Mouse (Mus musculus) natural killer cell, adult 2 months (primary cell): ENCODE measurements at regions not wholly inside any gene's neighbourhood (a gene's known extent, or its start where the extent isn't known, plus 50 kb on each side); places are given as distances from the start of the nearest gene placed in this dataset.
A peak's percentile ranks its signal among the peaks of the same experiment; 100 is the strongest.

Experiments
- DNase-seq, 2 experiments: peaks; one replicate each; pipeline ENCODE4 v3.0.0; 2022; ENCODE audit warnings: low spot score in 2 of 2

DNA sequence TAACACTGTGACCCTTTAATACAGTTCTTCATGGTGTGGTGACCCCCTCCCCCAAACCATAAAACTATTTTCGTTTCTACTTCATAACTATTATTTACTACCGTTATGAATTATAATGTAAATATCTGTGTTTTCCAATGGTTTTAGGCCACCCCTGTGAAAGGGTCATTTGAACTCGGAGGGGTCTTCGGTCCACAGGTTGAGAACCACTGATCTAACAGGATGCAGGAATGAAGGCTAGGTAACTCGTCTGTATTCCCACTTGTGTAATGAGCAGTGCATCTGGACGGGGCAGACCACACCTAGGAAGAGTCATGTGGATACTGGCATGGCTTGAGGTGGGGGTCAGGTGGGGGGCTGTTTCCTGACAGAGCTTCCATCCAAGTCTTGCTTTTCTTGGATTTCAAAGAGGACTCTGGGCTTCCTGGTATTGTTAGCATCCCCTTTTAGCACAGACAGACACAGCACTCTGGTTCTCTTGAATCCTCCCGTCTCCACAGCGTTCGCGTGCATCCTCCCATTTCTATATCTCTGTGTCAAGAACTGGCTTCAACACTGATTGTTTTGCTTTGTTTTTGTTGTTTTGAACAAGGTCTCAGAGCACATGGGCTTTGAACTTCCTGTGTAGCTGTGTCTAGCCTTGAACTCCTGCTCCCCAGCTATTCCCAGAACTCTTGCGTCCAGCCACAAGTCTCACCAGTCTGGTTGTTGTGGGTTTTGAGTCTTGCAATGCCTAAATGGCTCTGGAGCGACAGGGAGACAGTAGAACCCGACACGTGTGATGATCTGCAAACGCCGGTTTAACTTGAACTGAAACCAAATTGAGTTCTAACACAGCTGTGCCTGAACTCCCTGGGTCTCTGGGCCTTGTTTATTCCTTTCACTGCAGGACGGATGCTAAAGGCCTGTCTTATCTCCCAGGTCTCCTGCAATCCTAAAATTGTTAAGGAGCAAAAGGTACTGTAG is 75.4 kb upstream of the Ralgps2 start:
- no peak for DNase-seq

- DNase-seq = no peak
Measured at GRCm38 (mm10) chr1:157013669-157014048, 74.2 kb upstream of the Ralgps2 start.

DNA sequence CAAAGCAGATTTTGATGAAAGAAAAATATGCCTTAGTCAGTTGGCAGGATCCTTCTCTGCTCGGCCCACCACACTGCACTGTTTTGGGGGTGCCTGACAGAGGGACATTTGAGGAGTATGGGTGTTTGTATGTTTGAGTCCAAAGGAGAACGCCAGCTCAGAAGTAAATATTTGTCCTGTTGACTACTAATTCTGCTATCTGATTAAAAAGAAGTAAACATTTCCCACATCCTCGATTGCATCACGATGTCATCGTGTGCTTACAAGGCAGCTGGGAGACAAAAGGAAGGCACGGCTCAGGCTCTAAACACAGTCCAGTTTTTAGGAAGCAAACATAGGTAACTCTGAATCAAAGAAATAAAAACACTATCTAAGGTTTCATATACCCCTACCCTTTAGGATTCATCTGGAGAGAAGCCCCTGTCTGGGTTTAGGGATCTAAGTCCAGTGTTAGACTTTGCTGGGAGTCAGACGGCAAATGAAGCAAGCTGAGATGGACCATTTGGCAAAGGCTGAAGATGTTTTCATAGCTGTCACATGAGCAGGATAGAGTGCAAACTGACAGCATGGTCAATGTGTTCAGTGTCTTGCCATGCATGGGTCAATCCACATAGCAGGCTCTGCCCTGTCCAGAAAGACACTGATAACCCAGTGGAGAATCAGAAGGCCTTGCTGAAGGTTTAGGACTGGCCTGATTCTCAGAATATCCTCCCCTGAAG is 73.7 kb upstream of the Ralgps2 start:
- DNase-seq = no peak

GRCm38 (mm10) chr1:157011226-157011625 is 71.8 kb upstream of the Ralgps2 start:
- DNase-seq = no peak

GRCm38 (mm10) chr1:157009427-157009826 is 70.0 kb upstream of the Ralgps2 start:
- DNase-seq = no peak

DNA sequence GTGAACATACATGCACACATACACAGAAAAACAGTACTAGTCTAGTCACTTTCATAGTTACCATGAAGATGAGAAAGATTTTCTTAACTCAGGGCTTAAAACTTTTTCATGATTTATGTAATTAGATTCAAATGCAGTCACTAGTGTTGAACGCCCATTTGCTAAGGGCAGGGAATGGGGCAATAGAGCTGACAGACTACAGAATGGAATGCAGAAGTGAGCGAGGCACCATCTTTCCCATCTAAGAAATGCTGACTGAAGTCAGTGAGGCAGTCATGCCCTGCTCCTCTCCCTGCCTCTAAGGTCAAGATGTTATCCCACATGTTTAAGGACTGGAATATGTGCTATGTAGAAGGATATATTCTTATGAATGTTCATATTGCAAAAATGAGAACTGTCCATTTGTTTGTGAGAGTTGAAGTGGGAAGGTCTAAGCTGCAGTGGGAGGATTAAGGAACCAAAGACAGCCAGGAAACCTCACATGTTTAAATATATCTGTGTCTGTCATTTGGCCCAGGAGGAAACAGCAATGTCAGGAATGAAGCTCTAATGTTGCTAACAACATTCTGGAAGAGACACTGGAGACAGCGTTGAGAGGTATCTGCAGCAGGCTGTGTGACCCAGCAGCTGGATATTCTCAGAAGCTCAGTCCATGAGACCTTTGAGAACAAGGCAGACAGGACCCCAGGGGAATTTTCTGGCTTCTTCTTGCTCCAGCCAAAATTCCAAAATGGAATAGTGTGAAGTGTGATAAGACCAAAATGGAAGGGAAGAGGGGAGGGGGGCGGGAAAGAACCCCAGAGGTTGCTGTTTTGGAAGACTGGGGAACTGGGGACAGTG is 68.7 kb upstream of the Ralgps2 start:
- DNase-seq = no peak

- DNase-seq = no peak
Measured at GRCm38 (mm10) chr1:157004312-157005074, 65.1 kb upstream of the Ralgps2 start.

GRCm38 (mm10) chr1:157003034-157003433 is 63.6 kb upstream of the Ralgps2 start:
- no peak for DNase-seq

DNA sequence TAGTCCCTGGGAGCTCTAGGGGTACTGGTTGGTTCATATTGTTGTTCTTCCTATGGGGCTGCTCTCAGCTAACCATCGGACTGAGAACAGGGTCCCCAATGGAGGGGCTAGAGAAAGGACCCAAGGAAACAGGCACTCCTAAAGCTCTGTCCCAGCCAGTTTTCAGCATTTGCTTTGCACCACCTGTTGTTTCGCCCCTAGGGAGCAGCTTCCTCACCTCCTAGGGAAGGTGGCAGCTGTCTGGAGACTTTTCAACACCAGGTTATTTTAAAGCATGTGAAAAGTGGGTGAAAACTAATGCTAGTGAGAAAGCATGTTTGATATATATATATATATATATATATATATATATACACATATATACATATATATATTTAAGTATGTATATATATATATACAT is 62.8 kb upstream of the Ralgps2 start:
- DNase-seq = no peak

- no peak for DNase-seq
Measured at GRCm38 (mm10) chr1:157001008-157001660, 61.7 kb upstream of the Ralgps2 start.

DNA sequence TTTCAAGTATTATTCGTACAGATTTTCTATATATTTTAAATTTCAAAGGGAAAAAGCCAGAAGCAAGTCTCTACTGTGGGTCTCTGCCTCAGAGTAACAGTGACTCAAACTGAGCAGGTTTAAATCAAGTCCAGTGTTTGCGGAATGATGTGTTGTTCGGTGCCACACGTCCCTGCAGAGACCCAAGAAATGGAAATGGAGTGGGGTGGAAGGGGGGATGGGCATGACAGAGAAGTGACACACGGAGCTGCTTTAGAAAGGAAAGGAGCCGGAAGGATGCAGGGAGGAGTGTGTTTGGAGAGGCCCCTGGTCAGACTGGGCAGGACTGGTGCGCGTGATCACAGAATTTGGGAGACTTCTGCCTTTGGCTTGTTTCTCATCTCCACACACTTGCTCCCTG is 60.5 kb upstream of the Ralgps2 start:
- DNase-seq = no peak

- DNase-seq = no peak
Measured at GRCm38 (mm10) chr1:156999272-156999671, 59.8 kb upstream of the Ralgps2 start.

DNA sequence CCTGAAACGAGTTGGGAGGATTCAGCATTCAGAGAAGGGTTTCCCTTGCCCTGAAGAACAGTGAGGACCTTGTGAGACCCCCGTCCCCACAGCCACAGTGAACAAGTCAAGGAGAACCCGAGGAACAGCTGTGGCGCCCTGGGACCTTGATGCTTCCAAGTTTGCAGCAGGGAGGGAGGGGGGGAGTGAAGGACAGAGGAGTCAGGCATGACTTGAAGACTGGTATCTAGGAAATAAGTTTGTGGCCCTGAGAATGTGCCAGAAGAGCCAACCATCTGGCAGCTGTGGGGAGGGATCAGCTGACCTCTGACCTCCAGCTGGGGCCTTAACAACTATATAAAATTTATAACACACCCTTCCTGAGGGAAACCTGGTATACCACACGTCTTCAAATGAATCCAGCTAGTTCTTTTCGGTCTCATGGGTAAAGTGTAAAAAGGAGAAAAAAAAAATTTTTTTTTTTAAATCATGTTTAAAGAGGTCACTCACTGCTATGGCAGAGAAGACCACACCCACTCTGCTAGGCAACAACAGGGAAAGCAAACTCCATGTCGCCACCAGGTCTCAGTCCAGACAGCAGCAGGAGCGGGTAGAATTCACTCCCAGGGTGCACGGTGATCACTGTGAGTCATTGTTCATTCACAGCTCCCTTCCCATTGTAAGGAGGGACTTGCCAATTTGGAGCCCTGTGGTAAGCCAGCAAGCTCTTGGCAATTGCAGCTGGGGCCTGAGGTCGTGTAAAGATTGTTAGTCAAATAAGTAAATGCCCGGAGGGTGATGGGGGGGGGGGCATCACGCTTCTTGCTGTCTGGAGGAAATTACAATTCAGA is 58.3 kb upstream of the Ralgps2 start:
- no peak for DNase-seq

DNA sequence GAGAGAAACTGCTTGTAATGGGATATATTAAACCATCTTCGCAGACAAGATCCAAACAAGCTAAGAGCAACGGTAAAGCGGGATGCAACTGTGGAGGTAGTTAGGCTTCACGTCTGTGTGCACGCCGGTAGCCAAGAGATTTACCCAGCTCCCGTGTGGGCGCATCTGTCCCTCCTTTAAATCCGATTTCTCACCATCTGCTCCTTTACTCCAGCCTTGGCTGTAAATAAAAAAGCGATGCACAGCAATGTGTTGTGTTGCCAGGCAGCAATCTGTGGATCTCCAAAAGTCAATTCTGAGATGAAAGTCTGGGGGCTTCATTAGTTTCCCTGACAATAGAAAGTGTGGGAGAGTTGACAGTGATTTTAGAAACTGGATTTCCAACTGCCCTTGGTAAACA is 57.6 kb upstream of the Ralgps2 start:
- DNase-seq = no peak

DNA sequence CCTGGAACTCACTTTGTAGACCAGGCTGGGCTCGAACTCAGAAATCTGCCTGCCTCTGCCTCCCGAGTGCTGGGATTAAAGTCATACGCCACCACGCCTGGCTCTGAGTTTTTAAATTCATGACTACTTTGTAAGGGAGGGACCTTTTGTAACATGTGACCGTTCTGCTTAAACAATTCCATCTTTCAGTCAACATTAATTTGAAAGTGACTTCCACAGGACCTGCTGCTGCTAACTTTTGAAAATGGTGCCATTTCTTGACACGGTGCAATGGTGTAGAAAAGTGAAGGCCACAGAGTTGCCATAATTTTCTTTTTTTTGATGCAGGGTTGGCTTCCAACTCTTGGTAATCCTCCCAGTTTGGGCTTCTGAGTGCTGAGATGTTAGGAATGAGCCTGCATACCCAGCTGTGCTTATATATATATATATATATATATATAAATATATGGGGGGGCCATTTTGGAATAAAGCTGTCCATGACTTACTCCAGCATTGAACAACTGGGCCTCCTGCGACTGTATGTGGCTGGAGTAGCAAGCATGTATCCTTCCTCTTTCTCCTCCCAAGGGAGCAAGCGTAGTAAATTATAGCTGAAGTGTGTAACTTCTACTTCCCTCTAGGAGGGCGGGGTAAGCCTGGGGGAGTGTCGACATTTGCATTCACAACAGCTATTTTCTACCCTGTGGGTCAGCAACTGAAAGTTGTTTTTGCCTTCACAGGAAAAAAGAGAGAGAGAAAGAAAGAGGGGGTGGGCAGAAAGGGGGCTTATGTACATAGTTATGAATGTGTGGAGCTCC is 56.9 kb upstream of the Ralgps2 start:
- peak in 1 of 2 experiments; percentile 75 for DNase-seq

DNA sequence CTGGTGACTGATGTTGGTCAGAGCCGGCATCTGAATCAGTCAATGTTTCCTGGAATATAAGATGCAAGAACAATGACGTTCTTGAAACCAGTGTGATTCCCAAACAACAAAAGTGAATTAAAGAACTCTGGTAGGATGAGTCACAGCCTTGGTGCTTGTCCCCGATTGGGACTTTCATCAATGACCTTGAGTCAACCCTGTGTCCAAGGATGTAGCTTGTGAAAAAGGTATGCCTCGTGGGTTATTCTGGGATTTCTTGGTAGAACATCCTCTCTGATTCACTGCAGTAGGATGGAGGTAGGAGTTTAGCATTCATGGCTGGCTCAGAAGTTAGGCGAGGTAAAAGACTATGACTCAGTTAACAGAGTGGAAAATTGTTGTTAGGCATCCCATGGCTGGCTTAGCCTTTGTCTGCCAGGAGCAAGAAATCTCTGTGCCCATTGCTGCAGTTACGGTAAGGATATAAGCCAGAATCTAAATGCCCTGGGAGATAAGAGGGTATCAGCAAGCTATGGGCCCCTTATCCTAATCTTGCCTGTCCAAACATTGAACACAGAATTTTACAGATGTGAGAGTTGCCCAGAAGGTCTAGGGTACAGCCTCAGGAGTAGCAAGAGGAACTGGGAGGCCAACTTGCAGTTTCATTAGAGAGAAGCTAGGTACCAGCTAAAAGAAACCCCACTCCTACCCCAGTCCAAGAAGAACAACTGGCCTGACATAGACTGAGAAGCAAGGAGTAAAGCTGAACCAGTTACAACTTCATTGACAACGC is 55.9 kb upstream of the Ralgps2 start:
- no peak for DNase-seq

GRCm38 (mm10) chr1:156994644-156995016 is 55.2 kb upstream of the Ralgps2 start:
- DNase-seq = no peak

GRCm38 (mm10) chr1:156994005-156994643 is 54.7 kb upstream of the Ralgps2 start:
- DNase-seq = no peak
